ENCODE assay signal across 8 mouse cellular contexts in genomic region chr10:81626101-81626993, GRCm38 (mm10). TPM values are rescaled to one million over a fixed set of nuclear protein-coding genes. Genes with fewer than 3 reads are reported as not detected.
DNase-seq lines count a peak whose midpoint lies in the region; ATAC-seq lines count a peak whose summit lies in the region.

No protein-coding gene starts in this region.

- peak overlapping the region in 1 of 2 experiments; percentile 90; a peak in 3 of 4 replicates for H3K27ac ChIP-seq in heart, embryonic 14.5 days (replicated peaks in 1 of 2; ENCODE audit: control insufficient read depth in 1 of 2, insufficient read depth in 1 of 2, low read depth in 2 of 2, low read length in 2 of 2)
- peak overlapping the region; percentile 82; the same call in 1 of the 2 replicates for H3K27ac ChIP-seq in forebrain, embryonic 11.5 days (ENCODE audit: low read depth, low read length)
- peak overlapping the region; percentile 92 for H3K27ac ChIP-seq in liver, embryonic 11.5 days (ENCODE audit: low read depth, low read length)

- no peak for ATAC-seq in heart, embryonic 14.5 days (ENCODE audit: insufficient number of reproducible peaks, insufficient read depth, low FRiP score, low read depth)
- ATAC-seq in forebrain, embryonic 11.5 days (replicated peaks; ENCODE audit: low FRiP score), result peak; percentile 1; the same call in 1 of the 2 replicates
- ATAC-seq in liver, embryonic 11.5 days (replicated peaks; ENCODE audit: low FRiP score), result no peak; the same call in 1 of the 2 replicates

- H3K9me3 ChIP-seq in heart, embryonic 14.5 days (ENCODE audit: control insufficient read depth, low read length), result no peaks in the 10 kb centered on the region
- H3K9me3 ChIP-seq in forebrain, embryonic 11.5 days (ENCODE audit: control insufficient read depth, low read length), result no peaks in the 10 kb centered on the region
- H3K9me3 ChIP-seq in liver, embryonic 11.5 days (ENCODE audit: control insufficient read depth, low read length), result no peaks in the 10 kb centered on the region

- WGBS in heart, embryonic 14.5 days, result 85% methylated on average over 22 of the region's 22 CpGs
- WGBS in forebrain, embryonic 11.5 days, result 93% methylated on average over 22 of the region's 22 CpGs
- 80% methylated on average over 22 of the region's 22 CpGs for WGBS in liver, embryonic 11.5 days

- peak overlapping the region; percentile 79 for H3K4me2 ChIP-seq in heart, embryonic 14.5 days (ENCODE audit: low read length)
- peak overlapping the region; percentile 80 for H3K4me2 ChIP-seq in forebrain, embryonic 11.5 days (ENCODE audit: low read depth, low read length, severe bottlenecking)
- H3K4me2 ChIP-seq in liver, embryonic 11.5 days, result peak overlapping the region; percentile 83

- H3K9ac ChIP-seq in heart, embryonic 14.5 days (ENCODE audit: low read length), result peak overlapping the region; percentile 78
- peak overlapping the region; percentile 85 for H3K9ac ChIP-seq in forebrain, embryonic 11.5 days (ENCODE audit: low read length)
- peak overlapping the region; percentile 88 for H3K9ac ChIP-seq in liver, embryonic 11.5 days (ENCODE audit: low read depth, low read length)

- intact Hi-C loops in gastrocnemius, postnatal 14 days (cut with DNase I; ENCODE audit: low total_unique reads), result loop anchor here (10.0 kb wide), 1 partner anchor 548 kb away; no protein-coding TSS in a partner anchor

- H3K27me3 ChIP-seq in heart, embryonic 14.5 days (ENCODE audit: control insufficient read depth, insufficient read depth, low read length), result no peaks in the 10 kb centered on the region
- no peaks in the 10 kb centered on the region for H3K27me3 ChIP-seq in forebrain, embryonic 11.5 days (ENCODE audit: control insufficient read depth, insufficient read depth, low read length)
- H3K27me3 ChIP-seq in liver, embryonic 11.5 days (replicated peaks; ENCODE audit: control insufficient read depth, insufficient read depth, low read length), result no peaks in the 10 kb centered on the region

- no peak for DNase-seq in heart, adult 11 months
- peak; percentile 71 for DNase-seq in ES-CJ7 (ENCODE audit: low read depth, low spot score)
- no peak for DNase-seq in forebrain, embryonic 11.5 days (ENCODE audit: low spot score)
- DNase-seq in liver, embryonic 11.5 days (ENCODE audit: low spot score), result no peak
- DNase-seq in urinary bladder, postnatal 10 days (ENCODE audit: low spot score), result no peak
- DNase-seq in gastrocnemius, postnatal 14 days, result no peak
- no peak for DNase-seq in layer of hippocampus, postnatal 36 days

- peaks cover 11 to 14% of the 10 kb centered on the region in 2 experiments for H3K4me1 ChIP-seq in heart, embryonic 14.5 days (ENCODE audit: control insufficient read depth in 2 of 2, insufficient read depth in 2 of 2, low read length in 2 of 2)
- H3K4me1 ChIP-seq in forebrain, embryonic 11.5 days (replicated peaks; ENCODE audit: control insufficient read depth, insufficient read depth, low read length), result peaks cover 8% of the 10 kb centered on the region
- peaks cover 25% of the 10 kb centered on the region for H3K4me1 ChIP-seq in liver, embryonic 11.5 days (replicated peaks; ENCODE audit: control insufficient read depth, insufficient read depth, low read length)

- peak overlapping the region; percentile 69 to 89 for H3K4me3 ChIP-seq in heart, embryonic 14.5 days (ENCODE audit: control insufficient read depth in 1 of 2, insufficient read depth in 1 of 2, low read depth in 1 of 2, low read length in 2 of 2)
- peak overlapping the region; percentile 71 for H3K4me3 ChIP-seq in forebrain, embryonic 11.5 days (ENCODE audit: low read depth, low read length)
- H3K4me3 ChIP-seq in liver, embryonic 11.5 days (ENCODE audit: low read depth, low read length), result peak overlapping the region; percentile 70

- H3K36me3 ChIP-seq in heart, embryonic 14.5 days (ENCODE audit: control insufficient read depth, insufficient read depth, low read length), result peaks cover 43% of the 10 kb centered on the region
- no peaks in the 10 kb centered on the region; the same call in 1 of the 2 replicates for H3K36me3 ChIP-seq in forebrain, embryonic 11.5 days (ENCODE audit: control insufficient read depth, insufficient read depth, low read length)
- peaks cover 9% of the 10 kb centered on the region; the same call in 1 of the 2 replicates for H3K36me3 ChIP-seq in liver, embryonic 11.5 days (ENCODE audit: control insufficient read depth, insufficient read depth, low read length)

RNA-seq across cellular contexts. Expression of gene Sirt6, which starts 1.2 kb away (rescaled TPM):
- polyA plus RNA-seq in heart, embryonic 14.5 days (2014; fragmentation: Nextera tagmentation; extraction: Ambion mirVana), result 22.5 and 23.9 TPM in 2 replicates
- polyA plus RNA-seq in forebrain, embryonic 11.5 days (2014; fragmentation: Nextera tagmentation; extraction: Ambion mirVana), result 45.0 and 45.5 TPM in 2 replicates
- polyA plus RNA-seq in liver, embryonic 11.5 days (2014; fragmentation: Nextera tagmentation; extraction: Ambion mirVana), result 22.8 and 22.9 TPM in 2 replicates
- 1 to 10 TPM; 5.4 to 5.6 TPM for total RNA-seq in gastrocnemius, postnatal 14 days (2021)
- 10 to 100 TPM; 26.2 to 27.9 TPM for total RNA-seq in layer of hippocampus, postnatal 36 days (2021)

RNA-seq across cellular contexts. Expression of gene Ankrd24, which starts 2.0 kb away (rescaled TPM):
- 8.1 and 9.0 TPM in 2 replicates for polyA plus RNA-seq in heart, embryonic 14.5 days (2014; fragmentation: Nextera tagmentation; extraction: Ambion mirVana)
- 3.9 and 4.1 TPM in 2 replicates for polyA plus RNA-seq in forebrain, embryonic 11.5 days (2014; fragmentation: Nextera tagmentation; extraction: Ambion mirVana)
- polyA plus RNA-seq in liver, embryonic 11.5 days (2014; fragmentation: Nextera tagmentation; extraction: Ambion mirVana), result 3.6 and 4.6 TPM in 2 replicates
- total RNA-seq in gastrocnemius, postnatal 14 days (2021), result 10 to 100 TPM in 1 of 2 experiments, 1 to 10 TPM in 1; 6.8 to 10.9 TPM
- total RNA-seq in layer of hippocampus, postnatal 36 days (2021), result 10 to 100 TPM; 31.6 to 41.0 TPM

RNA-seq across cellular contexts. Expression of gene BC025920, which starts 20.3 kb away (rescaled TPM):
- polyA plus RNA-seq in heart, embryonic 14.5 days (2014; fragmentation: Nextera tagmentation; extraction: Ambion mirVana), result 0.35 and 0.84 TPM in 2 replicates
- polyA plus RNA-seq in forebrain, embryonic 11.5 days (2014; fragmentation: Nextera tagmentation; extraction: Ambion mirVana), result 1.6 and 2.1 TPM in 2 replicates
- 0.81 and 1.1 TPM in 2 replicates for polyA plus RNA-seq in liver, embryonic 11.5 days (2014; fragmentation: Nextera tagmentation; extraction: Ambion mirVana)
- total RNA-seq in gastrocnemius, postnatal 14 days (2021), result 1 to 10 TPM; 1.7 to 2.2 TPM
- total RNA-seq in layer of hippocampus, postnatal 36 days (2021), result 1 to 10 TPM; 3.6 to 3.9 TPM

RNA-seq across cellular contexts. Expression of gene Gm10778, which starts 22.5 kb away (rescaled TPM):
- 3.0 and 3.3 TPM in 2 replicates for polyA plus RNA-seq in heart, embryonic 14.5 days (2014; fragmentation: Nextera tagmentation; extraction: Ambion mirVana)
- 5.0 and 5.2 TPM in 2 replicates for polyA plus RNA-seq in forebrain, embryonic 11.5 days (2014; fragmentation: Nextera tagmentation; extraction: Ambion mirVana)
- 3.3 and 3.9 TPM in 2 replicates for polyA plus RNA-seq in liver, embryonic 11.5 days (2014; fragmentation: Nextera tagmentation; extraction: Ambion mirVana)
- total RNA-seq in gastrocnemius, postnatal 14 days (2021), result 1 to 10 TPM; 1.6 to 1.8 TPM
- total RNA-seq in layer of hippocampus, postnatal 36 days (2021), result 1 to 10 TPM; 3.8 to 4.9 TPM

RNA-seq across cellular contexts. Expression of gene Tle6, which starts 25.5 kb away (rescaled TPM):
- polyA plus RNA-seq in heart, embryonic 14.5 days (2014; fragmentation: Nextera tagmentation; extraction: Ambion mirVana), result 30.7 and 35.3 TPM in 2 replicates
- 3.9 and 7.7 TPM in 2 replicates for polyA plus RNA-seq in forebrain, embryonic 11.5 days (2014; fragmentation: Nextera tagmentation; extraction: Ambion mirVana)
- 13.2 and 16.7 TPM in 2 replicates for polyA plus RNA-seq in liver, embryonic 11.5 days (2014; fragmentation: Nextera tagmentation; extraction: Ambion mirVana)
- total RNA-seq in gastrocnemius, postnatal 14 days (2021), result 1 to 10 TPM; 2.4 to 4.4 TPM
- 1 to 10 TPM; 1.3 to 3.0 TPM for total RNA-seq in layer of hippocampus, postnatal 36 days (2021)
